Mouse (Mus musculus) stomach, postnatal 0 days (tissue): ENCODE measurements around the gene Ankrd40.

Source experiments
- CTCF ChIP-seq: IDR thresholded peaks from 2 replicates; pipeline ENCODE4 v1.5.1; 2016; ENCODE audit warnings: antibody characterized with exemption, low read depth, mild to moderate bottlenecking, moderate library complexity
- EP300 ChIP-seq: optimal IDR thresholded peaks from 2 replicates; pipeline ENCODE3; 2016; ENCODE audit warnings: antibody characterized with exemption

DNA sequence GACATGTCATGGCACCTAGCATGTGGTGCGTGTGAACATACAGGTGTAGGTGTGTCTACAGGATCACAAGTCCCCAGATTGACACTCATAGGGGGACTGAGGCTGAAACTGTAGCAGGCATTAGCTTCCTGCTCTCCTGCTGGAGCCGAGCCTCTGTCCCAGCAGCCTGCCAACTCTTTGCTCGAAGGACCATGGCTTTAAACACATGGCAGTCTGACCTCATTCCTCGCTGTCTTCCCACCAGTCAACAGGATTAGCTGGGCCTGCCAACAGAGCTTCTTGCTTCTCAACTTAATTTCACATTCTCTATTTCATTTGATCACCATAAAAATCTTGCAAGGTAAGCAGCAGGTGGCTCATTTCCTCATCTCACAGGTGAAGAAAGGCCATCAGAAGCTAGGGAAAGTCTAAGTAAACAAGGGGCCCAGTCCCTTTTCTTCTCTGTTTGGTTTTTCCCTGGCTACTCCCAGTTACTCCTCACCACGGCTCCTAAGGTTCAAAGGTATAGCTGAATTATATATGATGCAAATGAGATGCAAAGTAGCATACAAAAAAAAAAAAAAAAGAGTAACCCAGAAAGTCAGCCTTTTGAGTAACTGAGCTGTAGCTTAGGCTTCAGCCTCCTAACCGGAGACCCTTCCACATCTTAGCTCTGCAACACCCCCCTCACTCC is 62.1 kb downstream of the Ankrd40 start:
- TF ChIP-seq CTCF (no peak), EP300 (no peak)
